Mouse (Mus musculus) ES-Bruce4 (cell line): ENCODE measurements around the gene Tas2r137.

ENCODE experiments used
- CTCF ChIP-seq: IDR thresholded peaks from one replicate; pipeline ENCODE4 v1.8.1; 2011; ENCODE audit warnings: low read depth, low read length
- EP300 ChIP-seq: IDR thresholded peaks from 2 replicates; pipeline ENCODE4 v1.6.1; 2011; ENCODE audit warnings: low read depth, low read length; ENCODE audit not compliant: insufficient read depth
- POLR2A ChIP-seq: IDR thresholded peaks from one replicate; pipeline ENCODE4 v1.8.1; 2011; ENCODE audit warnings: low read length; ENCODE audit not compliant: insufficient read depth

DNA sequence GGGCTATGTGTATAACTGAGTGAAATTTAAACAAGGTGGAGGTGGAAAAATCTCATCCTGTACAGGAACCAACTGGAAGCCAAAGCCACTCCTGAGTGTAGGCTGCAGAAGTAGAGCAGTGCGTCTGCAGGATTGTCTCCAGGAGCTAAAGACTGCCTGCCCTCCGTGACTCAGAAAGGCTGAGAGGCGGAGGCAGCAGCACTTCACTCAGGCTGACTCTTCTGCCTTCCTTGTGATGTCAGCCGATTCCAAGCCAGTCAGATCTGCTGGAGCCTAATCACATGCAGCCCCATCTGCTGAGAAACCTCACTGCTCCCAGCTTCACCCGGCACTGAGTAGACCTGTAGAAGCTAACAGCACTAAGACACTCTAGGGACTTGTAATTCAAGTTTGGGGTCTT, 8.7 kb upstream of the Tas2r137 start:
- TF ChIP-seq CTCF, result no peak
- no peak for TF ChIP-seq POLR2A
- TF ChIP-seq EP300, result no peak
